Mouse (Mus musculus): ENCODE measurements around the gene Pdk1. TPM values are rescaled to one million over a fixed set of nuclear protein-coding genes. Genes with fewer than 3 reads are reported as not detected.
"Not testable (repeated sequence)": the region's sequence is repeated elsewhere in the genome, so short reads cannot be mapped to it uniquely, and the experiment has no call there.

The Pdk1 gene
- polyA plus RNA-seq (2017; shearing (Covaris generic)): 10 to 100 TPM; 27.8 to 41.8 TPM

- ATAC-seq: peak; percentile 89
Measured at GRCm38 (mm10) chr2:71872801-71873443, at the start of gene Pdk1. Gene Pdk1 (plus strand): TSS chr2:71873224.

GRCm38 (mm10) chr2:71824146-71824545 is 48.9 kb upstream of the Pdk1 start:
- no peak for ATAC-seq

- no peak for ATAC-seq
Measured at GRCm38 (mm10) chr2:71827711-71828110, 45.3 kb upstream of the Pdk1 start.

GRCm38 (mm10) chr2:71828928-71829327 is 44.1 kb upstream of the Pdk1 start:
- ATAC-seq: no peak

- no peak for ATAC-seq
Measured at GRCm38 (mm10) chr2:71833626-71834025, 39.4 kb upstream of the Pdk1 start.

- ATAC-seq: no peak
Measured at GRCm38 (mm10) chr2:71834371-71834770, 38.7 kb upstream of the Pdk1 start.

GRCm38 (mm10) chr2:71835556-71835955 is 37.5 kb upstream of the Pdk1 start:
- ATAC-seq: no peak

GRCm38 (mm10) chr2:71836232-71836631 is 36.8 kb upstream of the Pdk1 start:
- ATAC-seq: no peak

- no peak for ATAC-seq
Measured at GRCm38 (mm10) chr2:71837261-71837660, 35.8 kb upstream of the Pdk1 start.

GRCm38 (mm10) chr2:71837791-71838190 is 35.2 kb upstream of the Pdk1 start:
- peak; percentile 83 for ATAC-seq

- peak; percentile 40 for ATAC-seq
Measured at GRCm38 (mm10) chr2:71843316-71843715, 29.7 kb upstream of the Pdk1 start.

GRCm38 (mm10) chr2:71844906-71845305 is 28.1 kb upstream of the Pdk1 start:
- no peak for ATAC-seq

- ATAC-seq: not testable (repeated sequence)
Measured at GRCm38 (mm10) chr2:71852161-71852560, 20.9 kb upstream of the Pdk1 start.

- no peak for ATAC-seq
Measured at GRCm38 (mm10) chr2:71855076-71855475, 17.9 kb upstream of the Pdk1 start.

- peak; percentile 66 for ATAC-seq
Measured at GRCm38 (mm10) chr2:71863531-71864173, 9.4 kb upstream of the Pdk1 start.

- ATAC-seq: no peak
Measured at GRCm38 (mm10) chr2:71865022-71865421, 8.0 kb upstream of the Pdk1 start.

GRCm38 (mm10) chr2:71865935-71866334 is 7.1 kb upstream of the Pdk1 start:
- no peak for ATAC-seq

- peak; percentile 91 for ATAC-seq
Measured at GRCm38 (mm10) chr2:71866565-71866964, 6.5 kb upstream of the Pdk1 start.

- ATAC-seq: peak; percentile 1
Measured at GRCm38 (mm10) chr2:71867019-71867418, 6.0 kb upstream of the Pdk1 start.

- no peak for ATAC-seq
Measured at GRCm38 (mm10) chr2:71867480-71867879, 5.5 kb upstream of the Pdk1 start.

- no peak for ATAC-seq
Measured at GRCm38 (mm10) chr2:71868256-71868655, 4.8 kb upstream of the Pdk1 start.

- no peak for ATAC-seq
Measured at GRCm38 (mm10) chr2:71872141-71872540, 883 bp upstream of the Pdk1 start.

- ATAC-seq: peak; percentile 48
Measured at GRCm38 (mm10) chr2:71873474-71874322, 674 bp downstream of the Pdk1 start.

Data from activated CD4-positive, CD25-positive, alpha-beta regulatory T cell, adult 4 months (primary cell).